Mouse (Mus musculus): ENCODE results near the gene Efna3. TPM values are rescaled to one million over a fixed set of nuclear protein-coding genes. Genes with fewer than 3 reads are reported as not detected.

The Efna3 gene
- polyA plus RNA-seq, 1 experiment from 2014 or later = 40.5 TPM

GRCm38 (mm10) chr3:89320581-89321182, 2.1 kb downstream of the Efna3 start:
- under 1% methylated on average over 39 of the region's 41 CpGs for WGBS
- Histone ChIP-seq H3K27ac (peak overlapping the region; percentile 85), H3K4me1 (peaks cover 55% of the 10 kb centered on the region)

GRCm38 (mm10) chr3:89319591-89320350, 3.0 kb downstream of the Efna3 start:
- peaks cover 19% of the 10 kb centered on the region for H3K27me3 ChIP-seq (replicated peaks)
- peak overlapping the region; percentile 85 for H3K27ac ChIP-seq
- WGBS = 3% methylated on average over 58 of the region's 58 CpGs
- H3K4me2 ChIP-seq = peak overlapping the region; percentile 84
- peak overlapping the region; percentile 77 for H3K9ac ChIP-seq
- no peak for ATAC-seq (replicated peaks)
- H3K4me1 ChIP-seq = peaks cover 64% of the 10 kb centered on the region
- H3K9me3 ChIP-seq = no peaks in the 10 kb centered on the region
- H3K4me3 ChIP-seq = peak overlapping the region; percentile 78
- no peaks in the 10 kb centered on the region; the same call in 1 of the 2 replicates for H3K36me3 ChIP-seq (replicated peaks)

More at GRCm38 (mm10) chr3:89320581-89321182, 2.1 kb downstream of the Efna3 start:
- H3K4me2 ChIP-seq = peak overlapping the region; percentile 84
- H3K36me3 ChIP-seq (replicated peaks) = no peaks in the 10 kb centered on the region
- peak overlapping the region; percentile 77 for H3K9ac ChIP-seq
- no peaks in the 10 kb centered on the region for H3K9me3 ChIP-seq
- peaks cover 18% of the 10 kb centered on the region for H3K27me3 ChIP-seq (replicated peaks)
- ATAC-seq (replicated peaks) = peak; percentile 35
- H3K4me3 ChIP-seq = peak overlapping the region; percentile 78

GRCm38 (mm10) chr3:89318971-89319590, 3.7 kb downstream of the Efna3 start:
- Histone ChIP-seq H3K27me3 (replicated peaks) (peaks cover 19% of the 10 kb centered on the region), H3K9me3 (no peaks in the 10 kb centered on the region), H3K4me3 (peak overlapping the region; percentile 78), H3K27ac (0 out of 2 replicates have a peak overlapping the region, but pooled peaks have one; percentile 85), H3K4me1 (peaks cover 64% of the 10 kb centered on the region), H3K36me3 (replicated peaks) (no peaks in the 10 kb centered on the region; the same call in 1 of the 2 replicates), H3K9ac (peak overlapping the region; percentile 77; the same call in 1 of the 2 replicates), H3K4me2 (peak overlapping the region; percentile 84)
- ATAC-seq (replicated peaks) = no peak
- WGBS = 8% methylated on average over 21 of the region's 21 CpGs

- Histone ChIP-seq H3K9ac (no peak overlapping the region), H3K36me3 (replicated peaks) (no peaks in the 10 kb centered on the region; the same call in 1 of the 2 replicates), H3K27me3 (replicated peaks) (peaks cover 19% of the 10 kb centered on the region), H3K4me3 (no peak overlapping the region), H3K9me3 (no peaks in the 10 kb centered on the region), H3K27ac (no peak overlapping the region), H3K4me1 (peaks cover 64% of the 10 kb centered on the region), H3K4me2 (no peak overlapping the region)
- 71% methylated on average over 8 of the region's 8 CpGs for WGBS
- no peak for ATAC-seq (replicated peaks)
Observed at GRCm38 (mm10) chr3:89318316-89318715, 4.4 kb downstream of the Efna3 start.

GRCm38 (mm10) chr3:89317246-89317645, 5.5 kb downstream of the Efna3 start:
- peaks cover 64% of the 10 kb centered on the region for H3K4me1 ChIP-seq
- H3K4me3 ChIP-seq = no peak overlapping the region
- peak overlapping the region; percentile 39; the same call in 1 of the 2 replicates for H3K4me2 ChIP-seq
- 60% methylated on average over 6 of the region's 6 CpGs for WGBS
- no peak overlapping the region for H3K9ac ChIP-seq
- H3K36me3 ChIP-seq (replicated peaks) = no peaks in the 10 kb centered on the region; the same call in 1 of the 2 replicates
- no peaks in the 10 kb centered on the region for H3K9me3 ChIP-seq
- peak overlapping the region; percentile 40 for H3K27ac ChIP-seq
- peaks cover 19% of the 10 kb centered on the region for H3K27me3 ChIP-seq (replicated peaks)
- no peak for ATAC-seq (replicated peaks)

GRCm38 (mm10) chr3:89316833-89317232, 5.9 kb downstream of the Efna3 start:
- WGBS = 0% methylated on average over 4 of the region's 4 CpGs
- Histone ChIP-seq H3K4me3 (no peak overlapping the region; the same call in 1 of the 2 replicates), H3K4me1 (peaks cover 64% of the 10 kb centered on the region), H3K9me3 (no peaks in the 10 kb centered on the region), H3K27ac (peak overlapping the region; percentile 40), H3K9ac (no peak overlapping the region), H3K27me3 (replicated peaks) (peaks cover 19% of the 10 kb centered on the region), H3K4me2 (peak overlapping the region; percentile 39), H3K36me3 (replicated peaks) (no peaks in the 10 kb centered on the region; the same call in 1 of the 2 replicates)
- ATAC-seq (replicated peaks) = peak; percentile 19; the same call in 1 of the 2 replicates

- 7% methylated on average over 40 of the region's 40 CpGs for WGBS
- Histone ChIP-seq H3K9ac (0 out of 2 replicates have a peak overlapping the region, but pooled peaks have one; percentile 12), H3K4me3 (peak overlapping the region; percentile 12; the same call in 1 of the 2 replicates), H3K27ac (0 out of 2 replicates have a peak overlapping the region, but pooled peaks have one; percentile 21), H3K4me1 (peaks cover 58% of the 10 kb centered on the region), H3K36me3 (replicated peaks) (no peaks in the 10 kb centered on the region; the same call in 1 of the 2 replicates), H3K4me2 (peak overlapping the region; percentile 39), H3K9me3 (no peaks in the 10 kb centered on the region), H3K27me3 (replicated peaks) (peaks cover 19% of the 10 kb centered on the region)
- 0 out of 2 replicates have a peak, but pooled peaks have one; percentile 25 for ATAC-seq (replicated peaks)
Observed at GRCm38 (mm10) chr3:89315930-89316831, 6.6 kb downstream of the Efna3 start.

GRCm38 (mm10) chr3:89315195-89315929, 7.4 kb downstream of the Efna3 start:
- H3K4me1 ChIP-seq = peaks cover 51% of the 10 kb centered on the region
- H3K4me2 ChIP-seq = peak overlapping the region; percentile 39
- no peak overlapping the region for H3K27ac ChIP-seq
- H3K9me3 ChIP-seq = no peaks in the 10 kb centered on the region
- peak overlapping the region; percentile 12 for H3K4me3 ChIP-seq
- 5% methylated on average over 23 of the region's 26 CpGs for WGBS
- peaks cover 19% of the 10 kb centered on the region for H3K27me3 ChIP-seq (replicated peaks)
- no peak overlapping the region; the same call in 1 of the 2 replicates for H3K9ac ChIP-seq
- no peaks in the 10 kb centered on the region; the same call in 1 of the 2 replicates for H3K36me3 ChIP-seq (replicated peaks)
- ATAC-seq (replicated peaks) = no peak

GRCm38 (mm10) chr3:89314791-89315190, 8.0 kb downstream of the Efna3 start:
- WGBS = 43% methylated on average over 2 of the region's 2 CpGs
- Histone ChIP-seq H3K4me3 (no peak overlapping the region), H3K27me3 (replicated peaks) (peaks cover 19% of the 10 kb centered on the region), H3K27ac (no peak overlapping the region), H3K9ac (no peak overlapping the region; the same call in 1 of the 2 replicates), H3K36me3 (replicated peaks) (no peaks in the 10 kb centered on the region; the same call in 1 of the 2 replicates), H3K4me1 (peaks cover 45% of the 10 kb centered on the region), H3K4me2 (peak overlapping the region; percentile 39), H3K9me3 (no peaks in the 10 kb centered on the region)
- no peak for ATAC-seq (replicated peaks)

- H3K9ac ChIP-seq = no peak overlapping the region
- H3K4me1 ChIP-seq = peaks cover 41% of the 10 kb centered on the region
- no peak for ATAC-seq (replicated peaks)
Observed at GRCm38 (mm10) chr3:89314340-89314739, 8.4 kb downstream of the Efna3 start.

More at GRCm38 (mm10) chr3:89314340-89314739, 8.4 kb downstream of the Efna3 start:
- no peaks in the 10 kb centered on the region; the same call in 1 of the 2 replicates for H3K36me3 ChIP-seq (replicated peaks)
- peaks cover 19% of the 10 kb centered on the region for H3K27me3 ChIP-seq (replicated peaks)
- H3K4me2 ChIP-seq = no peak overlapping the region
- H3K27ac ChIP-seq = no peak overlapping the region
- no peaks in the 10 kb centered on the region for H3K9me3 ChIP-seq
- 73% methylated on average over 5 of the region's 5 CpGs for WGBS
- no peak overlapping the region for H3K4me3 ChIP-seq
